Mouse (Mus musculus) megakaryocyte progenitor cell, adult 5-6 weeks (primary cell): Measurements from ENCODE around the gene Sned1. TPM values are rescaled to one million over a fixed set of nuclear protein-coding genes. Genes with fewer than 3 reads are reported as not detected.
"Not testable (repeated sequence)": the region's sequence is repeated elsewhere in the genome, so short reads cannot be mapped to it uniquely, and the experiment has no call there.

Source experiments
- ATAC-seq: replicated peaks from 2 replicates; pipeline ENCODE4 v1.8.0; 2016; ENCODE audit warnings: mild to moderate bottlenecking, moderate TSS enrichment, inconsistent platforms; ENCODE audit not compliant: poor library complexity
- total RNA-seq, 2 experiments: library from RNA; stranded (forward) in 1 of 2; stranded (reverse) in 1 of 2; fragments of 157-497, 149-512 nt in 1 of 2; fragments of 200-1000 nt in 1 of 2; gene quantifications; 2 replicates each; pipeline versions ENCODE4 v1.2.3 to v1.2.4; 2015 to 2017

Gene Sned1
- 0.44 and 3.2 TPM in 2 replicates for total RNA-seq (2015)
- total RNA-seq (2017), result 0.14 and 0.17 TPM in 2 replicates

DNA sequence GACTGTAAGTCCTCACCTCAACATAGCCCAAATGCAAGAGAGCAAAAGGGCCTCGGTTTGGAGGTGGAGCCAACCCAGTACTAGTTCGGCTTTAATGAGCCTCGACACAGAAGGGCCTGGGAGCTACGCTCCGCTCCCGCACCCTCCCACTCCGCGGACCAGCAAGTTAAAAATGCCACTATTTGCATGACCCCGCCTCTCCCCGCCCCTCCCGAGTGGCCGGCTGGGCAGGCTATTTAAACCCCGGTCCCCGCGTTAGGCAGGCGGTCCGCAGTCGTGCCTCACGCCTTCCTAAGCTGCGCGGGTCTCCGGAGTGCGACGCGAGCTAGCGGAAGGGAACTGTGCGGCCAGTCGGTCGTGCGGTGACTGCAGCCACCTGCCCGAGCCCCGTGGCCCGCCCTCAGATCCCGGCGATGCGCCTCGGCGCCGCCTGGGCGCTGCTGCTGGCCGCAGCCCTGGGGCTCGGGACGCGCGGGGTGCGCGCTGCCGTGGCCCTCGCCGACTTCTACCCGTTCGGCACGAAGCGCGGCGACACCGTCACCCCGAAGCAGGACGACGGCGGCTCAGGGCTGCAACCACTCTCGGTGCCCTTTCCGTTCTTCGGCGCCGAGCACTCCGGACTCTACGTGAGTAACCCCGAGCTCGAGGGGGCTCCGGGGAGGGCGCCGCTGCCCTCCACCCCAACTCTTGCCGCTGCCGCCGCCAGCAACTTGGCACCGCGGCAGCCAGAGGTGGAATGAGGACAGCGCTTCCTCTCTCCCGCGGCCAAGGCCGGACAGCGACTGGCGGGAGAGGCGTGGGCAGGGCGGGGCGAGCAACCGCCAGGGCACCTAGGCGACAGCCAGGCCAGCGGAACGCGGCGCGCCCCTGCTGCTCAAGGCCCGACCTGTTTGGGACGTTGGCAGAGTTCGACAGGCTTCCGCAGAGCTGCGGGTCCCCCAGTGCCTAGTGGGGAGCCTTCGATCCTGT, at the start of gene Sned1:
TSS of gene Sned1 (plus strand) at position 266 of the 969 bp plus-strand sequence.
- ATAC-seq, result peak; percentile 76

DNA sequence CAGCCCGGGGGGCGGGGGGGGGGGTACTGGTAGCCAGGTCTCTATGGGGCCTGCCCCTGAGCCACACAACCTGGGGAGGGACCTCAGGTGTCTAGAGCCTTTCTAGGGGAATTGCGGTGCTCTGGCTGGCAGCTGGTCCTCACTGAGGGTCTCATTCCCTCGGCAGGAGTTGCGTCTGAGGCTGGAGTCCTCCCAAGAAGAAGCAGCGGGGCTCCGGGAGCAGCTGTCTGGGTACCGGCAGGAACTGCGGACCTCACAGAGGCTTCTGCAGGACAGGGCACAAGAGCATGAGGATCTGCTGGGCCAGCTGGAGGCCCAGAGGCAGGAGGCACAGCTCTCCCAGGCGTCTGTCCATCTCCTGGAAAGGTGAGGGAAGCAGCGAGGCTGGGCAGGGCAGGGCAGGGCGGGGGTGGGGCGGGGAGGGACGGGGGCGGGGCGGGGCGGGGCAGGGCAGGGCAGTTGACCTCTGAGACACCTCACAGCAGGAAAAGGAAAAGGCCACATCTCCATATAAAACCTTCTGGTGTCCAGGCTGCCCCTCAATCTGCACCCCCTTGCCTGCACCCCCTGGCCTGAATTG, 44.8 kb upstream of the Sned1 start:
- ATAC-seq, result no peak

GRCm38 (mm10) chr1:93194961-93195360, 40.7 kb upstream of the Sned1 start:
- no peak for ATAC-seq

DNA sequence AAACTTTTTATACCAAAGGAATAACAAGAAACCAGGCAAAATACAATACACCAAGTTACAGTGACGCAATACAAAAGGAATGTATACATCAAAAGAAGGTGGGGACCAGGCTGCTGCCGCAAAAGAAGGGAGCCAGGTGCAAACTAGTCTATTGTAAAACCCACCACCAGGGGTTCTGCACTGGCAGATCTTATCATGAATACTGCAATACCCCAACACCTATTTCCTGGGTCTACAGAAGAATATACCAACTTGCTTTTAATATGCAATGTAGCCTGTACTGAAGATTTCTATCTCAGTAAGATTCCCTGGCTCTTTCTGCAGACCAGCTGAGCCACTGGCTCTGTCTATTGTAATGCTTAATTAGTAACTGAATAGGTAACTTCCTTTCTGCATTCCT, 38.2 kb upstream of the Sned1 start:
- not testable (repeated sequence) for ATAC-seq

DNA sequence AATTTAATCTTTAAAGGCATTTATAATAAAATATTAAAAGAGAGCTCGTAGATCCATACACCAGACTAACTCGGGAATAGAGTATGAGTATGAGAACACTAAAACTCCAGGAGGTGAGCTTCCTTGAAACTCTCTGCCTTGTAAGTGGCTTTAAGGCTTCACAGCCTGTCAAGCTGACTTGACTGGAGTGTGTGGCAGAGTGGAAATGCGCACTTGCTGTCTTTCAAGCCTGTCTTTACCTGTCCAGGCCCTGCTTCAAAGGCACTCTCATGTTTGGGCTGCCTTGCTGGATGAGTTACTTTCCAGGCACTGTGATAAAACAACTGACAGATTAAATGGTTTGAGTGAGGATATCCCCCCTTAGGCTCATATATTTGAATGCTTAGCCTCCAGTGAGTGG, 37.7 kb upstream of the Sned1 start:
- ATAC-seq, result no peak

DNA sequence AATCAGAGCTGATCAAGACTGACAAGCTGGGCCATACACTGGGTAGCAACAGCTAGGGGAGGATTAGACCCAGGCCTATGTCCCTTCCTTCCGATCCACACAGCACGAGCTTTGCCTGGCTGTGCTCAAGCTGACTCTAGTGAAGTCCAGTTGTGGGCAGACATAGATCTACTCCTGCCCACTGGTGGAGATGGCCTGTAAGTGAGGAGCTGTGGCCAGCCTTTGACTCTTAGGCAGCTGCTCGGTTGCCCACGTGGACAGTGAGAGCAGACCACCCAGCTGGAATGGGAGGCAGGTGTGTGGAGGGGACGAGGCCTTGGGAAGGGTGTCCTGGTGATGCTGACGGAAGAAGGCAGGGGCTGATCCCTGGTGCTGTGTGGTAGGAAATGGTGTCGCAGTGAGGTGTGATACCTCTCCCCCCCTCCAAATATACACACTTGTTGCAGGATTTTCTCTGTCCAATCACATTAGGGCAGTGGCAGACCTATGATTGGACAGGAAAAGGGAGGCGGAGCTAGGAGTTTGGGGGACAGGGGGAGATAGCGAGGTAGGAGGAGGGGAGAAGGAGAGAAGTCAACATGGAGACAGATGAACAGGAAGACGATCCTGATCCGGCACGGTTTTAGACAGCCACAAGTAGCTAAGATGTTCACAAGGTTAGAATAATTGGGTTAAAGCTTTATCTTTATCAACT, 29.2 kb upstream of the Sned1 start:
- no peak for ATAC-seq

DNA sequence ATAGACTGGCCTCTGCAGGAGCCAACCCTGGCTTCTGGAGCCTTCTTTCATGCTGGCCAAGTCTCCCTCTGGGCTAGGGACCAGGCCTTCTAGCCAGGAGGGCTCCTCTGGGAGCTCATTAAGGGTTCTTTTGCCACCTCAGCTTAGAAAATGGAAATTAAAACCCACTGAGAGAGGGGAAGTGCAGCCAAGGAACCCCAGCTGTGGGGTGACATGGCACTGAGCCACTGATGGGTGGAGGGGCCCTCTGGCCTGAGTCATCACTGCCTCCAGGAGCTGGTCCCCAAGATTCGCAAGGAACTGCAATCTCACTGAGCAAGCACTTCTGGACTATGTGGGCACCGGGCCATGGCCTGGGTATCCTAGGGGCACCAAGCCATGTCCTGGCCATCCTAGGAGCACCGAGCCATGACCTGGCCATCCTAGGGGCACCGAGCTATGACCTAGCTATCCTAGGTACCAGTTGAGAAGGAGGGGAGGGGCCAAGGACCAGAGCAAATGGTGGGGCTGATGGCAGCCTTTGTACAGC, 28.0 kb upstream of the Sned1 start:
- ATAC-seq, result no peak

DNA sequence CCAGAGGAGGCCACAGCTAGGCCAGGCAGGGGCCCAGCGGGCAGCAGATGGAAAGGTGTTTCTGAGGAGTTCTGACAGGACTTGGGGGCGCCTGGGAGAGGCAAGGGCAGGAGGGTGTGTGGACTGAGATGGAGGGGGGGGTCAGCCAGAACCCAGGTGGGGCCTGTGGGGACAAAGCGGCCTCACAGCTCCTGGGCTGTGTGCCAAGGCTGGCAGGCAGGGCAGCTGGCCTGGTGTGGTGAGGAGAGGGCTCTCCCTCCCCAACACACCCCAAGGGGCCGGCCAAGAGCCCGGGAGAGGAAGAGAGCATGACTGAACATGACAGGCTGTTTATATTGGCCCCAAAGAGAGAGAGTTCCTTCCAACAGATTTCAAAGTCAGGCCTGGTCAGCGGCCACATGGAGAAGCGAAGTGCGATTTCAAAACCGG, 25.4 kb upstream of the Sned1 start:
- ATAC-seq, result peak; percentile 31; the same call in 1 of the 2 replicates

DNA sequence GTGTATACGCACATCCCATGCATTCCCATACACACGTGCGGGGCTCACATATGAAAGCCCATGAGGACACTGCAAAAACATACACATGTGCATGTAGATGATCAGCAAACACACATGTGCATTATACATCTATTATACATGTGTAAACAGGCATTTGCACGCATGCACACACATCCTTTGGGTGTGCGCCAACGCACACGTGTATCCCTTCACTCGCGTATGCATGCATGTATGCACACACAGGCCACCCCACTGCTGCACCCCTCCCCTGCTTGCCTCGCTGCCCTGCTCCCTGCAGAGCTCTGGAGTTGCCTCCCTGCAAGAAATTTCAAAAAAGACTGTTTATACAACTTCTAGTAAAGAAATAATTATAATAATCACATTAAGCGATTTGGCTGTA, 24.6 kb upstream of the Sned1 start:
- no peak for ATAC-seq

DNA sequence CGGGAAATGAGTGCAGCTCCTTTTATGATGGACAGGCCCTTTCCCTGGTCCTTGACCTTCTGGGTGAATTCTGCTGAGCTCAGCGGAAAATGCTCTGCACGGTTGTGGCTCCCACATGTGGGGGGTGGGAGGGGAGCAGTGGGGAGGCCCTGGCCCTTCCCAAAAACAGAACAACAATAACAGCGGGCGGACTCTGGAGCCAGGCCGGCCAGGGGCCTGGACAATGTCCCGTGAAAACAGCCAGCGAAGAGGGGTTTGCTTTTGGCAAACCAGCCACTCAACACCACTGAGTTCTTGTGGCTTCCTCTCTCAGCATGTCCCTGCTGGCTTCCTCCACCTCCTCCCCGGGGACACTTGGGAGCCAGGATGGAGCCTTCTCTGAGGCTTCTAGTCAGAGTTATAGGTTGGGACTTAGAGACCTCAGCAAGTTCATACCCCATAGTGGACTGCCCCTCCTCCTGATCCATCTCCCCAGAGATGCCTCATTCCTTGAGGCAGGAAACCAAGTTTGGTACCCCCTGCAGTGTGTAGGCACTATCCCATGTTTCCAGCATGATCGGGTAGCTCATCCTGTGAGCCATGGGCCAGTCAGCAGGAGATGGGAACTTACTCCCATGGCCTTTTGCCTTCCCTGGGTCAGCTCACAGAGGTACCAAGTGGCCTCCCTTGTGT, 24.0 kb upstream of the Sned1 start:
- no peak for ATAC-seq

- no peak for ATAC-seq
Measured at GRCm38 (mm10) chr1:93212441-93212840, 23.2 kb upstream of the Sned1 start.

DNA sequence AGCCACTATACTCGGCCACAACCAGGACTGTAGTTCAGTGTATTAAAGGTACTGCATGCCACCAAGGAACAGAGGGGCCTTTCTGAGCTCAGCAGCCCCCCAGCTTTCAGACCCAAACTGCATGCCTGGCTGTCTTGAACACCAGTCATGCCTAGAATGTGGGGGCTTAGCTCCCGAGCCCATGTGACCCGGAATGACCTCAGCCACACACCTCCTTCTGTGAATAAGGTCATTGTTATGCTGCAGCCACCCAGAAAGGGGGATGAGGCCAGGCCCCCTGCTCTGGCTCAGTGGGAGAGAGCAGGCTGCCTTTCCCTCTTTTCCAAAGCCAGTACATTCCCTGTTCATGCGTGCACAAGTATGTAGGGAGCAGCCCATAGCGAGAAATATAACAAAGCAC, 21.0 kb upstream of the Sned1 start:
- ATAC-seq, result no peak

DNA sequence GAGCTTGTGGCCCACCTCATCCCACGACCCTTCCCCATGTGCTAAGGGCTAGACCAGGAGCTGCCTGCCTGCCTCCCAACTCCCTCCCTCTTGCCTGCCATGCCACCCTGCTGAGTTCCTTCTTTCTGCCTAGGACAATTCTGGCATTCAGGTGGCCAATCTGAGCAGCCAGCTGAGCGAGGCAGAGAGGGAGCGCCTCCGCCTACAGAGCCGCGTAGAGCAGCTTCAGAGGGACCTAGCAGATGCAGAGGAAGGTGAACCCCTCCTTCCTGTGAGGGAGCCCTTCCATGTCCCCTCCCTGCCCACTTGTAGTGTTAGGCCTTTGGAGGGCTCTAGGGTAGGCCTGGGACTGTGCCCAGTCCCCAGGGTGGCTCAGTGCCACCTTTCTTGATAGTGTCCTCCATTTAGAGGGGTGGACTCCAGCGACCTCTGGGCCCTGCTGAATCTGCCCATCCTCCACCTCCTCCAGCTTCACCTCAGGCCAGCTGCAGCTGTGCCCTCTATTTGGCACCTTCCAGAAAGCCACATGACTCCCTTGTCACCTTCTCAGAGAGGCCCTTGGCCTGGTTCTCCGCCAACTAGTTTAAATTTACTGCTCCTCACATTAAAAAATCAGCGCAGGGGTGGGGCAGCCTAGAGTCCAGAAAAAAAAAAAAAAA, 18.7 kb upstream of the Sned1 start:
- no peak for ATAC-seq

DNA sequence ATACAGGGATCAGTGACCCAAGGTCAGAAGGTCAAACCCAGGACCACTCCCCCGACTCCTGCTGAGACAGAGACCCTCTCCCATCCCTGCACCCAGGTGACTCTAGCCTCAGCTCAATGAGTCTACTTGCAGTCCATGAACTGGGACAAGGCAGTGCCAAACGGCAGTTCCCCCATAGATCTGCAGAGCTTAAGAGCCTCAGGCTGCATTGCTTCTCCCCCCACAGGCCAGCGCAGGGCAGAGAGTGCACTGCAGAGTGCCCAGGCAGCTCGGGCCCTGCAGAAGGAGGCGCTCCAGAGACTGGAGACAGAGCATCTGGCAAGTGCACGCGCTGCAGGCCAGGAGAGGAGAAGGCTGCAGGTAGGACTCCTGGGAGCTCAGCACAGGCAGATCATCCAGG, 18.1 kb upstream of the Sned1 start:
- ATAC-seq, result no peak

DNA sequence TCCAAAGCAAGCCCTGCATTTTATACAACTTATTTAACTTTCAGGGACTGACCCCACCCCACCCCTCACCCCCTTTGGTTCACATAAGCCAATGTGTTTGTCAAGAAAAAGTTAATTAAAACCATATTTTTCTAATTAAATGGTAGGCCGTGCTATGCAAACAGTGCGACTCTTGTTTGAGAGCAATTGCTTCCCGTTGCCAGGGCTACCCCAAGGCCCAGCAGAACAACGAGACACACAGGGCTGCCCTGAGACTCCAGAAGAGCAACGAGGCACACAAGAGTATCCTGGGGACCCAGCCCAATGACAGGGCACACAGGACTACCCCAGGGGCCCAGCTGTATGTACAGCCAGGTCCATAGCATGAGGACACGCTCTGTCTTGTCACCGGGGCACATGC, 14.9 kb upstream of the Sned1 start:
- ATAC-seq, result no peak

GRCm38 (mm10) chr1:93223972-93224371, 11.7 kb upstream of the Sned1 start:
- ATAC-seq, result peak; percentile 95

DNA sequence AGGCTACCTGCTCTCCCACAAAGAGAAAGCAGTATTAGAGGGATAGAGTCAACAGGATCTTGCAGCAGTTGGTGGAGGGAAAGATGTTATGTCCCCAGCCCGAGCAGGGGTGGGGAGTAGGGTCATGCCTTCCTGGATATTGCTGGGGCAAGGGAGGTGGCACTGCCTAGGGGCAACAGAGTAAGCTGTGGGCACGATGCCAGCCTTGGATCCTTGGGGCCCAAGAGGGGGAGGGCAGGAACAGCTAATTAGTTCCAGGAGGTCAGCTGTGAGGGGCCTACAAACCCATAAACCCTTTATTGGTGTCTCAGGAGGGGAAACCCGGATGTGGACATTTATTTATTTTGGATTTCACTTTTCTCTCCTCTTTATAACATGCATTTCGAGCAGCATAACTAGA, 10.4 kb upstream of the Sned1 start:
- ATAC-seq, result no peak

DNA sequence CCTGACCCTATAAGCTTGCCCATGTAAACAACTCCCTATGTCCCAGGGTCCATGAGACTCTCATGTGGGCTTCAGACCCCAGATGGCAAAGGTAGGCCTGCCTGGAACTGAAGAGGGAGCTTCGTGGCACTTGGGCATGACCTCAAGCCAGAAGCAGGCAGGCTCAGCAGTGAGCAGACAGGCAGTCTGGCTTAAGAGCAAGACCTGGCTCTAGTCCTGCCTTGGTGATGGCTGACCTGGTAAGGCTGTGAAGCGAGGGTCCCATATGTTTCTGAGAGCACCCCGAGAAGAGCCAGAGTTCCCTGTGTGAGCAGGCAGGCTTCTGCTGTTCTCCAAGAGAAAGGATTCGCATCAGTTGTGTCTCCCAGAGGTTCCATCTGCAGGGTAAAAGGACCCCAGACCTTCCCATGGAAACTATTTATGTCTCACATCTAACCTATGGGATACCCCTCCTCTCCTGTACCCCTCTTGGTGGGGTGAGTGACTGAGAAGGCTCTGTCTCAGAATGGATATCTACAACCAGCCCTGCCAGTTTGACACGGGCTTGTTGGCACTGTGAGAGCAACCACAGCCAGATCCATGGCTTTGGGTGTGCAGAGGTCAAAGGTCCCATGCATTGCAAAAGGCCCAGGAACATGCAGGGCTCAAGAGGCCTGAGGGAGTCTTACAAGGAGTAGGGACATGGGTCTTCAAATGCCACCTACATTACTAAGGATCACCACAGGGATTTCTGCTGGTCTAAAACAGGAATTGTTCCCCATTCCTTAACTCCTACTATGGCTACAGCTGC, 9.7 kb upstream of the Sned1 start:
- ATAC-seq, result no peak

GRCm38 (mm10) chr1:93227303-93227975, 8.2 kb upstream of the Sned1 start:
- ATAC-seq, result no peak
